Mouse (Mus musculus): Measurements from ENCODE around the gene Ttk.

The Ttk gene

DNA sequence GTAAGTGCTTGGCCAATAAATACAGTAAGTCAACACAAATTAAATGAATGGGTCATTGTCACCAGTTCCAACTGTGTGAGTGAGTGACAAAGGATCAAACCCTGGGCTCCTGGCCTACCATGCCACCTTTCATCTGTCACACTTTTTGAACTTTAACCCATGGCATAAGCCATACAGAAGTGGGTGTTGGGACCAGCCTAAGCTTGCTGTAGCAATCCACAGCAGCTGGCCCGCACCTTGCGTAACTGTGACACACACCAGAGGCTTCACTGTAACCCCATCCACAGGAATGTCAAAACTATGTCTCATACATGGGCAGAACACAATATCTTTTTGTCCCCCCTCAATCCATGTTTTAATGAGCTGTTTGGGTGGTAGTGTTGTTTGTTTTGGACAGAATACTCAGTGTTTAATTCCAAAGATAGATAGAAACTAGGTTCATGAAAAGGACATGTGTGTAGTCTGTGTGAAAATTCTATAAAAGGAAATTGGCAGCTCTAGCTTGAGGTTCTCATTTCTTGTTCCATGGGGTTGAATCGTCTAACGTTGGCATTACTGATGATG lies 59.4 kb downstream of the Ttk start:
- intact Hi-C loops (cut with DNase I): no loop called here

DNA sequence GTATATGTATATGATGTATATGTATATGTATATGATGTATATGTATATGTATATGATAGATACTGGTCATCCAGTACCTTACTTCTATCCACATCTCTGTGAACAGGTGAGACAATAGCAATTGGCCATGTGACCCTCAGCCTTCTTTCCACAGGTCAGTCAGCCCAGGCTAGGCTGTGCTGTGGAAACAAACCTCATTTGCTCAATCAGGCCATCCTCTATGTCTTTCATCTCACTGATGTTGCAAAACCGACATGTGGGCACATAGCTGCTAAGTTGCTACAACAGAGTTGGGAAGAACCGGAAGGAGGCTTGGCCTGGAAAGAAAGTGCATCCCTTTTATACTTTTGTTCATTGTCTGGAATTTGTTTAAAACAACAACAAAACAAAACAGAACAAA lies 67.6 kb downstream of the Ttk start:
- intact Hi-C loops (cut with DNase I): no loop called here

DNA sequence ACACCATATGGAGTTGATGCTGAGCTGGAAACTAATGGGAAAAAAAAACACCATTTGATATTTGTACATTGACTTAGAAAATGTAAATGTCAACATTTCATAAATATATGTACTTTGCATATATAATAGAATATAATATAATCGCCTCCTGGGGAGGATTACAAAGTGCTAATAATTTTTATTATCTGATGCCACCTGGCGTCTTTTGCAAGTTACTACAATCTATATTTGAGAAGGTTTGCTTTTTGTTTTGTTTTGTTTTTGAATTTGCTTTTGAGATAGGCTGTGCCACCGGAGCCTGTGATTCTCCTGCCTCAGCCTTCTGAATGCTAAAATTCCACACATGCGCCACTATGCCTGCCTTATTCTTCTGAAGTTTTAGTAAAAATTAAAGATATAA lies 71.3 kb downstream of the Ttk start:
- intact Hi-C loops (cut with DNase I): loop anchor here (1.0 kb wide), 1 partner anchor 99 kb away; no protein-coding TSS in a partner anchor

DNA sequence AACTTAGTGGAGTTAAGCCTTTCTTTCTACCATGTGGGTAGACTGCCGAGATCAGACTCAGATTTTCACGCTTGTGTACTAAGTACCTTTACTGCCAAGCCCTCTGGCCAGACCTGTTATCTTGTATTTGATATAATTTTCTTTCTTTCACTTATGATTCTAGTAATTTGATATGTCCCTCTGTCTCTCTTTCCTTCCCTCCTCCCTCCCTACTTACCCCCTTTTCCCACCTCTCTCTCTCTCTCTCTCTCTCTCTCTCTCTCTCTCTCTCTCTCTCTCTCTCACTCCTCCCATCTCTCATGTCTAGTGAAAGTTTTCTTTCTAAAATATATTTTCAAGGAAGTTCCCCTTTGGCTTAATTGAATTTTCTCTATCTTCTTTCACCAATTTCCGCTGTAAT lies 72.5 kb downstream of the Ttk start:
- intact Hi-C loops (cut with DNase I): no loop called here

DNA sequence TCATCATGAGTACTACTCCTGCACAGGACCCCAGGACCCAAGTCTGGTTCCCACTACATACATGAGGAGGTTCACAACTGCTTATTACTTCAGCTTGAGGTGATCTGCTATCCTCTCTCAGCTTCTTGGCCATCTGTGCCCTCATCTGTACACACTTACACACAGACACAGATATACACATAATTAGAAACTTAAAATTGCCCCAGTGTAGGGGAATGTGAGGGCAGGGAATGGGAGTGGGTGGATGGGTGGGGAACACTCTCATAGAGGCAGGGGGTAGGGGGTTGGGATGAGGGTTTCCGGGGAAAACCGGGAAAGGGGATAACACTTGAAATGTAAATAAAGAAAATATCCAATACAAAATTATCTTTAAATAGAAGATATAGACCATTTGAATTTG lies 75.3 kb downstream of the Ttk start:
- intact Hi-C loops (cut with DNase I): no loop called here

DNA sequence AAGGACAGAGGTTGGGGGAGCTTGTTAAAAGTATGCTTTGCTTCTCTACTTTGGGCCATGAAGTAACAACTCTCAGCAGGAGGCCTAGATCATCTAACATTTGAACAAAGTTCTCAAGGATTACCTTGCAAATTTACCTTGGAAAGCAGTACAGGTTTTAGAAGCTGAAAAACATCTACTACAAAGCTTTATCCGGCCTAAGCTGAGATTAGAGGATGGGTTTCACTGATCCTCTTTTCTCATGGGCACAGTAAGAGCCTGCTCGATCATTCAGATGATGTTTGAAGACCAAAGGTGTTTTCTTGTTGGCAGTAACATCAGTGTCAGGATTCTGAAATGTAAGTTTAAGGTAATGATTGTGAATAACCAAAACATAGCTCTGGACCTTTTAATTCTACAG lies 76.4 kb downstream of the Ttk start:
- intact Hi-C loops (cut with DNase I): no loop called here

Measured in adrenal gland (tissue).